Mouse (Mus musculus): ENCODE measurements at regions not wholly inside any gene's neighbourhood (a gene's known extent, or its start where the extent isn't known, plus 50 kb on each side); places are given as distances from the start of the nearest gene placed in this dataset.
A peak's percentile ranks its signal among the peaks of the same experiment; 100 is the strongest.

- no peak for DNase-seq (ENCODE audit: low spot score)
Measured at GRCm38 (mm10) chr3:70097813-70098212, 90.4 kb downstream of the Otol1 start.

- no peak for DNase-seq (ENCODE audit: low spot score)
Measured at GRCm38 (mm10) chr3:70102091-70102490, 94.7 kb downstream of the Otol1 start.

DNA sequence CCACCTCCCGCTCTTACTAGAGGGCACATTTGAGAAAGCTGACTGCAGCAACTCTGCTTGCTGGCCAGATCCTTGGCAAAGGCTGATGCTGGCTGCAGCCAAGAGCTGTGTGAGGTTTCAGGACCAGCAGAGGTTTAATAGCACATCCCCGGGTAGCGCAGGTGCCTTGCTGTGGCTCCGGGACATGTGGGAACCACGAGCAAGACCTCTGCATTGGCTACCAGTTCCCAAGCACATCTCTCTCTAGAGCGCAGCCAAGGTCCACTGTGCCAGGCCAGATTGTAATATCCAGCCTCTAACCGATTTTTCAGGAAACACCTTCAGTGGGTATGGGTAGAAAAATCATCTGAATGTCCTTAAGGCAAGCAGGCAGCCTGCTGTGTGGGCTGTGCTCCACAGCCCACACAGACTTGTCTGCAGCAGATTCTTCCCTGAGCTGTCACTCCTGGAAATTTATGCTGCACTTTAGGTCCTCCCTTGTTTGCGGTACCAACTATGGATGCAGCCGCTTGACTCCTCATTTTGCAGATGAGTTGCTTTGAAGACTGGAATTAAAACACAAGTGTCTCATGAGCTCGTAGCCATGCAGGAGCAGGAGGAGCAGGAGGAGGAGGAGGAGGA is 95.3 kb downstream of the Otol1 start:
- no peak for DNase-seq (ENCODE audit: low spot score)

DNA sequence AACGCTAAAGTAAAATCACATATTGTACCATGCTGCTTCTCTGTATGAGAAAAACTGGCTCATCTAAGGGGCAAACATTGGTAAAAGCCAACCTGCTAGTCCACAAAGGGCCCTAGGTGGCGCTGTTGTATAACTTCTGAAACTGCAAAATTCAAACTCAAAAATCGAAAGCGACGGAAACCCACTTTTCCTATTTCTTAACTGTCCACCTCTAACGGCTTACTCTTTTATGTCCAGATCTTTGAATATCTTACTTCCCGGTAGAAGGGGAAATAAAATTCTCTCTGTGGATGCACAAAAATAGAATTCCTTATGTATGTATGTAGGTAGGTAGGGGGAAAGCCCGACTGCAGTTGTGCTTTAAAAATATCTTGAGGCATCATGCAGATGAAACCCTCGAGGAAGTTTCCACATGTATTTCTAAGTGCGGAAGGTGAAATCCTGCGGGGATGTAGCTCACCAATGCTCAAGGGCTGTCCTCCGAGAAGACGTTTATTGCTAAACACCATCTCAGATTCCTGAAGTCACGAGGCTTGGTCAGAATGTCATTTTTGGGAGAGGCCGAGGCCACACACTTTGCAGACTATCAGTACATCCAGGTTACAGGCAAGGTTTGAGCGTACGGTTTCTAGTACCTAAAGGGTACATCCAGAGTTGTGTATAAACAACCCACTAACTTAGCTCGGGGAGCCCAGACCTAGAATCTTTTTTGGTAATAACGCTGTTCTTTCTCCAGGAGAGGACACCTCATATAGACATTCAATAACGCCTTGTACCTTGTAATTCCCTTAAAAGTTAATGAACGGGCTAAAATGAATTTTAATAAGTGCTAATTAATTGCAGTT is 96.8 kb downstream of the Otol1 start:
- DNase-seq (ENCODE audit: low spot score) = peak; percentile 74

DNA sequence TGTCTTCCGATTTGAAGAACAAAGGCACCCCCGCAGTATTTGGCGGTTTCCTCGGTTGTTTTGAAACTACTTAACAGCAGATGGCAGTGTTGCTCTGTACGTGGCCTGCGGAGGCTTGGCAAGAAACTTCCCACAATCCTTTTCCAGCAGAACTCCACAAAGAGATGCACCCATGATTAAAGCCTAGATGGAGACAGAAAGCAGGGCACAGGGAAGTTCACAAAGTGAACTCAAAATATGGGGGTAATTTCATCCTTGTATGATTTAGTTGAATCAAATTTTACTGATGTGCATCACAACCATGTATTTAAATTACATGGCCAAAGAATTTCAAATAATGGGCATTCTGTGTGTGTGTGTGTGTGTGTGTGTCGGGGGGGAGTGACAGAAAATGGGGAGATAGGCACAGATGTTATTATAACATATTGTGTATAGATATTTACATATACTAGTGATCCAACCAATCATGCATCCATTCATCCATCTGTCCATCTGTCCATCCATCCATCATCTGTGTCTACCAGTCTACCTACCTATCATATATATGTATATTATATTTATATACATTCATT is 97.5 kb downstream of the Otol1 start:
- peak; percentile 28 for DNase-seq (ENCODE audit: low spot score)

- no peak for DNase-seq (ENCODE audit: low spot score)
Measured at GRCm38 (mm10) chr3:70105561-70105960, 98.1 kb downstream of the Otol1 start.

GRCm38 (mm10) chr3:70106141-70106540 is 98.7 kb downstream of the Otol1 start:
- no peak for DNase-seq (ENCODE audit: low spot score)

DNA sequence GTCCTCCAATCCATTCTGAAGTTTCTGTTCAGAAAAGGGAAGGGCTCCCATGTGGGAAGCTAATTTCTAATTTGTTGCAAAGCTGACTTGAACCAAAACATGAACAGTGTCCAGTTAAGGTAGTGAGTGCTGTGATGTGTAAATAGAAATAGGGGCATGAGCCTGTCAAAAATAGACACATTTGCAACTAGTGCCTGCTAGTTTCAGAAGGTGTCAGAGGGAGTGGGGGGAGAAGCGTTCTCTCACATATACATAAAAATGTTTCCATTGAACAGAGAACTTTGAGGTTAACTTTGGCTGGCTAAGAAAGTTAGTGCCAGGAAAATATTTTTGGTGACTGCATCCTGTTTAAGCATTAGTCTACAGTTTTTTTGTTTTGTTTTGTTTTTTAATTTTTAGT is 118.8 kb downstream of the Otol1 start:
- no peak for DNase-seq (ENCODE audit: low spot score)

- no peak for DNase-seq (ENCODE audit: low spot score)
Measured at GRCm38 (mm10) chr3:70130241-70131029, 123.0 kb downstream of the Otol1 start.

- no peak for DNase-seq (ENCODE audit: low spot score)
Measured at GRCm38 (mm10) chr3:70134963-70135362, 127.5 kb downstream of the Otol1 start.

DNA sequence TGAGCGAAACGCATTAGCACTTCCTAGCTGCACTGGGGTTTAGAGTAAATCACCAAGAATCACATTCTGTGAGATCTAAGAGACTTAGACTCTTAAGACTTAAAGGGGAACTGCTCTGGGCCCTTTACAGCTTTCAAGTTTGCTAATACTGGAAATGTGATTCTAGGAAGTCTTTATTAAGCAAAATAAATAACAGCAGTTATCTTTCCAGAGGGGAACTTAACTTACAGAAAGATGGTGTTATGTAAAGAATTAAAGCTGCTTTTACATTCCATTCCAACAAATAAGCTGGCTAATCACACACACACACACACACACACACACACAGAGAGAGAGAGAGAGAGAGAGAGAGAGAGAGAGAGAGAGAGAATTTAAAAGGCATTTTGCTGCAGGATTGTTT is 131.1 kb downstream of the Otol1 start:
- DNase-seq (ENCODE audit: low spot score) = no peak

- no peak for DNase-seq (ENCODE audit: low spot score)
Measured at GRCm38 (mm10) chr3:70138926-70139325, 131.5 kb downstream of the Otol1 start.

GRCm38 (mm10) chr3:70145728-70146127 is 138.3 kb downstream of the Otol1 start:
- DNase-seq (ENCODE audit: low spot score) = no peak

- DNase-seq (ENCODE audit: low spot score) = no peak
Measured at GRCm38 (mm10) chr3:70151156-70151555, 143.7 kb downstream of the Otol1 start.

GRCm38 (mm10) chr3:70160043-70160442 is 152.6 kb downstream of the Otol1 start:
- no peak for DNase-seq (ENCODE audit: low spot score)

GRCm38 (mm10) chr3:70171667-70172066 is 164.3 kb downstream of the Otol1 start:
- no peak for DNase-seq (ENCODE audit: low spot score)

GRCm38 (mm10) chr3:70176391-70176790 is 169.0 kb downstream of the Otol1 start:
- no peak for DNase-seq (ENCODE audit: low spot score)

DNA sequence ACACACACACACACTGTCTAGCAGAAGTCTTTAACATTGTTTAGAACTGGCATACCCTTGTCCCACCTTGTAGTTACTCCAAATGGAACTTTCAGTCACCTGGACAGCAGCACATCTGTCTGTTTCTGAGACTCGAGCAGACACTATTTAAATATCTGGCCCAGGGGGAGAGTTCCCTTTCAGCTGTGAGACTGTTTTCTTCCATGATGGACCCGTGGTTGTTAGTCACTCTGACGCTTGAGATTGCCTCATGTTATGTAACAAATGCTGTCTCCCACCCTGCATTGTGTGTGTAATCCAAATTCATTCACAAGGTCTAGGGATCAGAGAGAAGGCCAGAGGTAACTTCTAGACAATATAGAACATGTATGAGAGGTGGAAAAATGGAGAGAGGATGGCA is 174.2 kb downstream of the Otol1 start:
- DNase-seq (ENCODE audit: low spot score) = no peak

DNA sequence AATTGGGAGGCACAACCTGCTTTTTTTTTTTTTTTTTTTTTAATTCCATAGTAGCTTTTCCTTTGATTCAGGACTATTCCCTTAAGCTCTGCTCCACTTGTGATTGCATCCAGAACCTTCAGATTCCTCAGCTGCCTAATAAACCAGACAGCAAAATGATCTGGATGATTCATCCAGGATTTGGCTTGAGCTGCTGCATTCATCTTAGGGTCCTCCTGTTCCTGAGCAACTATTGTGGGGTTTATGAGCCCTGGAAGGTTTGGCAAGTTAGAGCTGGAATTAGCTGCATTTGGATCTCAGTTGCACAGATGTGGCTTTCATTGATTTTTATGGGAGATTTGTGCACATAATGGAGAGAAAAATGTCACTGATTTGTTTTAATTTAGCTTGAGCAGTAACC is 183.3 kb downstream of the Otol1 start:
- DNase-seq (ENCODE audit: low spot score) = no peak

DNA sequence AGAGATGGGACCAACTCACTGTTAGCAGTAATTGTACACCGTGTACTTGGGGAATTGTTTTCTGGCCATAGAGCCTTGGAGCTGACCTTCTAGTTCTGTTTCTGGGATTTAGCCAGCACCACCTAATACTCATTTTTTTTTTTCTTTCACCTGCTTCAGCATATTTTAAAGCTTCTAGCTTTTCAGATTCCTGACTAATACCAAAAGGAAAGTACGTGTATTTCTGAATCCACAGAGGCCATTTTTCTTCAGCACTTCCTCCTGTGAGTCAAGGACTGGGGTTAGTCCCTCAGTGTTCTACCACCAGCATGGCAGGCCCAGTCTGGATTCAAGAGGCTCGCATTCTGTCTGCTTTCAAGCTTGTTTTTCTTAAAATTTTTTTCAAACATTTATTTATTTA is 189.3 kb downstream of the Otol1 start:
- DNase-seq (ENCODE audit: low spot score) = no peak

- no peak for DNase-seq (ENCODE audit: low spot score)
Measured at GRCm38 (mm10) chr3:70198890-70199289, 191.5 kb downstream of the Otol1 start.

All from thymus, postnatal 0 days (tissue).